Mouse (Mus musculus) Muller cell, postnatal 12 days (primary cell): Measurements from ENCODE around the gene Zfp62.
"Not testable (repeated sequence)": the region's sequence is repeated elsewhere in the genome, so short reads cannot be mapped to it uniquely, and the experiment has no call there.

Experiments
- DNase-seq: peaks from one replicate; pipeline ENCODE4 v3.0.0-alpha.2; 2015; ENCODE audit errors: inconsistent ontology term

Gene Zfp62

DNA sequence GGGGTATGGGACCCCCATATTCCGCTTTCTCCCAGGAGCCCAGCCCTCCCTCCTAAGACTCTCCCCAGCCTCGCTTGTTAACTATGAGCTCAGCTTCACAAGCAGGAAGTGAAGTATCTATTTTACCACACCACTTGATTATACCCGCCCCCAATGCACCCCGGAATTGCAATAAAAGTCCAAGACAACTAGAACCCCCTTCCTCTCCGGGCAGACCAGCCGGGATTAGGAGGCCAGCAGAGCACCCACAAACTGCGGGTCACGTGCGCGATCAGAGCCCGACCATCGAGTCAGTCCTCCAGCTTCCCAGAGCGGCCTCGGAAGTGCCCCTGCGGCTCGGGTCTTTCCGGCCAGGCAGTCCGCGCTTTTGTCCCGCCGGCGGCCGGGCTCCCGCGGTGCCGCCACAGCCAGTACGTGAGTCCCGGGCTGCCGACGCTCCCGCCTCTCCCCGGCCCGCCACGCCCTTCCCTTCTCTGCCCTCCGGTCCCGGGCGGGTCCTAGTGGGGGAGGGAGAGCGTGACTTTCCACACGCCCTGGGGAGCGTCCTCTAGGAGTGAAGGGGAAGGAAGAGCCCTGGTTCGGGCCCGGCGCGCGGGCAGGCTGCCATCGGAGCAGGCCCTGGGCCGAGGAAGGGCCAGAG lies at the start of gene Zfp62:
Zfp62 (plus strand) TSS at position 164 of the 640 bp plus-strand sequence.
- DNase-seq = peak; percentile 98

DNA sequence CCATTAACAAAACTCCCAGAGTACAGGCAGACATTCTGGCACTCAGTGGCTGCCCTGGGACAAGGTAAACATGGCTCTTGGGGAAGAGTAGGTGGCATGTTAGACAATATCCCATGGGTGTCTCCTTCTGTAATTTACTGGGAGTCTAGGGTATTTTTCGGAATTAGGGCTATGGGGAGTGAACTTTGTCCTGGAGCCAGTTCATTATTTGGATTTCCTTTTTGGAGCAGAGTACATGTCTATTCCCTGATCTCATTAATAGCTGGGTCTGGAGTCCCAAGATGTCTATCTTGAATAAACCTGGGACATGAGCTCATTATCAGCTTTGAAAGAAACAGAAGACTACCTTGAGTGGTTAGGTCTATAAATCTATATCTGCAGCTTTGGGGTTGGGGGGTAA lies 49.0 kb upstream of the Zfp62 start, which contains the start of gene Olfr1394:
Olfr1394 (plus strand) TSS at position 301 of the 400 bp plus-strand sequence.
- DNase-seq = no peak

DNA sequence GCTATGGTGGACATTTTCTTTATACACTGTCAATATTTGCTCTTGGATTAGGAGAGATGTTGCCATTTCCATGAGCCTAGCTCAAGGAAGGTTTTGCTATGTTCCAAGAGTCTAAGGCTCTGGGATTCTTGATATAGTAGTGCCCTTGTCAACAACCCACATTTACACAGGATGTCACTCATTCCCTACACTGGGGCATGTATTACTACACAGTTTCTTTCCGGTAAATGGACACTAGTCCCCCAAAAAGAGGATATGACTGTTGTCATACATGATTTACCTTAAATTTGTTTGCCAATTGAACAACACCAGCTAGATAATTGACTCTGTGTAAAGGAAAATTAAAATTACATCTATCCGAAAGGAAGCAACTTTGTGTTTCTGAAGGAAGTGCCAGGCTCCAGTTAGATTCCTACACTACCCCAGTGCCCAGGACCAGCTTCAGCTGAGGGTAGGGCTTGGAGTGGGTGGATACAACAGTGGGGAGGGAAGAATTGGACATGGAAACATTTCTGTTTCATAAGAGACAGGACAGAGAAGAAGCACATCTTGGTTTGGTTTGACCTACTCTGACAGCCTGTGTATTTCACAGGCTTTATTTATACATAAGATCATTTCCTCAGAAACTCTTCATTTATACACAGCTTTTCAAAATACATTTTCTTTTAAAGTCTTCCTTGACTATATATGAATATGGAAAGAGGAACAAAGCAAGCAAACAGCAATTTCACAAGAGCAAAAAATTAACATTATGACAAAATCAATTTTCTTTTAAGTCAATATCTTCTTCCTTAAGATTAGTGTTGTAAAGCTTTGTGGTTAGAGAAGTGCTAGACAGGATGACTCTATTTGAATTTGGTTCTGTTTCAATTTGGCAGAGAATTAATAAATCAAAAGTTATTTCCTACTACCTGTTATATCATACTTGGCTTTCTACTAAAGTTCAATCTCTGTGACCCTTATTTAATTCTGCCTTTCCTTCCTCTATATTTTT lies 46.0 kb upstream of the Zfp62 start:
- DNase-seq = no peak

DNA sequence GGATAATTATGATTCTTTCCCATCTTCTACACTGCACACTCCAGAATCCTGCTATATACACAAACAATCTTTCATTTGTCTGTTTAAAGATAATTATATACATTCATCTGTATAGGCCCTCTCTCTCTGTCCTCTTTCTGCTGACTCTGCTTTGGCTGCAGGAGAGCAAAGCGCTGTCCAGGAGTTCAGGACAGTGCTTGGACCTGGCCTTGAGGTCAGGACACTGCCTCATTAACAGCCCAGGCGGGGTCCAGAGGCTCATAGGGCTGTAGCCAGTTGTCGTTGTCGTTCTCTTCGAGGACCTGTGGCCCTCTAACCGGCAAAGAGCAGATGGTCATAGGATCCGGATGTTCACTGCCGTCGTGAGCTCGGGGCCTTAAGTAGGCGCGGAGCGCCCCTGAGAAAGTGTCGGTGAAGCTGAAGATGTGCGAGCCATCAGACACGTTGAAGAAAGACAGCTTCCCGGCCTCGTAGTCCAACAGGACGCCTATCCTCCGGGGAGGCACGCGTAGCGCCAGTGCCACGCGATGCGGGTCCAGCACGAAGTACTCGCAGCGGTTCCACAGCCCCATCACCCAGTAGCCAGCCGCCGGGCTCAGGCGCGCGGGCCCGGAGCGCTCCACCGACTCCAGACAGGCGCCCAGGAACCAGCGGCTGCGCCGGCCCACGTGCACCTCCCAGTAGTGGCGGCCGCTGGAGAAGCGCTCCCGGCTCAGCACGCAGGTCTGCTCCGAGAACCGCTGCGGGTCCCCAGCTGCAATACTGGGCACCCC lies 34.1 kb upstream of the Zfp62 start:
- peak; percentile 15 for DNase-seq

DNA sequence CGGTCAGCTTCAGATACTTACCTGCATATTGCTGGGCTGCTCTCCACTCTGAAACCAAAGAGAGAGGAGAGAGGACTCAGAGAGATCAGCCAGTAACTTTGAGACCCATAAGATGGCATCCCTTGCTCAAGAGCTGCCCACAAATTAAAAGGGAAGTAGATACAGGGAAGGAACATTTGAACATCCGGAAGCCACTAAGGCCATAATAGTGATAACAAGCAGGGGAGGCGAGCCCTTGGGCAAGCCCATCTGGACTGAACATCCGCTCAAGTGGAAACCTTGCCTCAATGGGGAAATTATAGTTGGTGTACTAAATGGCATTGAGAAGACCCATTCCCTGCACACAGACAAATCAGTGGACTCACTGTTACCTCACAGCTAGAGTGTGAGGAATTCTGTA lies 32.5 kb upstream of the Zfp62 start:
- no peak for DNase-seq

DNA sequence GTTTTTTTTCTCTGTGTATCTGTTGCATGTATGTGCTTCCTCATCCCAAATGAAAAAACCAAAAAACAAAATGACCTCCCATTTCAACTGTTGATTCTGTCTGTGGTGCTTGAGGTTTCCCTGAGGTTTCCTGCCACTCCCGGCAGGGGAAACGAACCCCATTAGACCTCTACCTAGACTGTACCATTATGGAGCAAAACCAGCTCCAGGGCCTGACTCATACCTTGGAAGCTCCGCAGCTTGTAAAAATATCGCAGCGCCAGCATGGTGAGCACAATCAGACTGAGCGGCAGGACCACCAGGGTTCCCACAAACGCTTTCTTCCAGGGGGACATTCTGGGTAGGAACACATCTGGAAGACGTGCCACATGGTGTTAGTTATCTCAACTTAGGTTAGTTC lies 27.7 kb upstream of the Zfp62 start:
- no peak for DNase-seq

DNA sequence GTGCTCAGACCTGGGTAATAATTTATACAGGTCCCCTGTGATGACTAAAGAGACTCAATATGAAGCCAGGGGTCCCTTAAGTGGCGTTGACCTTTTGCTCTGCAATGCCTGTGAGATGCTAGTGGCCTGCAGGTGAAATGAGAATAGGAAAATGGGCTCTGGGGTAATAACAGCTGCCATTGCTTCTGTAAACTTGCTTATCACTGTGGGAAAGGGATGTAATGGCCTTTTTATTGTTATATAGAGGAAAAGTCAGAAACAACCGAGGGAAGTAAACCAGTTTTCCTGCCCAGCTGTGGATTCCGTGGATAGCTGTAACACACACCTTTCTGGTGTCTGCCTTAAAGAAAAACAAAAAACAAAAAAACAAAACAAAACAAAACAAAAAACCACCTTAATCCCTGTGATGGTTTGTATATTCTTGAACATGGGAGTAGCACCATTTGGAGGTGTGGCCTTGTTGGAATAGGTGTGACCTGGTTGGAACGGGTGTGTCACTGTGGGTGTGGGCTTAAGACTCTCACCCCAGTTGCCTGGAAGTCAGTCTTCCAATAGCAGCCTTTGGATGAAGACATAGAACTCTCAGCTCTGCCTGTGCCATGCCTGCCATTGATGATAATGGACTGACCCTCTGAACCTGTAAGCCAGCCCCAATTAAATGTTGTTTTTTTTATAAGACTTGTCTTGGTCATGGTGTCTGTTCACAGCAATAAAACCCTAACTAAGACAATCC lies 26.9 kb upstream of the Zfp62 start:
- DNase-seq = not testable (repeated sequence)

DNA sequence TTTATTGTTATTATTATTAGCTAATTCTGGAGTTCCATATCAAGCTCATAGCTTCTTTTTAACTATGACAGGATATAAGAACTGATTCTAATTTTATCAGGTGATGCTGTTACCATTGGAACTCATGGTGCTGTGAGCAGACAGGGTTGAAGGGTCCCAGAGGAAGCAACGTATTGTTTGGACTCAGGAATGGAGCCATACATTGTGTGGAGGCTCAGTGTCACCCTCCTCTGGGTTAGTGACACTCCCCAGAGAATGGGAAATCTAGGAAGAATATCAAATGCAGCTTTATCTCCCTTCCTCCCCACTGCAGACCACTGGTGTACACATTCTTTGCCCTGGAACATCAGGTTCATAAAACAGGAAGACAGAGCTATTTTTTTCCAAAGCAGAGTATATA lies 19.9 kb upstream of the Zfp62 start:
- DNase-seq = no peak

DNA sequence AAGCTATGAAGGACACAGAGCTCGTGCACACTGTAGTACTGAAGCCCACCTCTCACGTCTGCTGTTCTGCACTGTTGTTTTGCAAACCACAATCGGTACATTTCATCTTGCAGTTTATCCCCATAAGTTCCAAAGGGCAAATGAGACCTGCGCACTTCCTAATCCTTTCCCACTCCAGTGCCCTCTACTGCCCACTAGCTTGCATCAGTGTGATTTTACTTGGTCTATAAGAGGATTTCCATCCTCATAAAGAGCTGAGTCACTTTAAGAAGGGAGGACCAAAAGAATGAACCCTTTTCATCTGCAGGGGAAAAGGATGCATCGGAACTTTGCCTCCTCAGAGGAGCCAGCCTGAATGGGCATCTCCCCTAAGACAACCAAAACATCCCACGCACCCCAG lies 16.6 kb upstream of the Zfp62 start:
- DNase-seq = no peak

DNA sequence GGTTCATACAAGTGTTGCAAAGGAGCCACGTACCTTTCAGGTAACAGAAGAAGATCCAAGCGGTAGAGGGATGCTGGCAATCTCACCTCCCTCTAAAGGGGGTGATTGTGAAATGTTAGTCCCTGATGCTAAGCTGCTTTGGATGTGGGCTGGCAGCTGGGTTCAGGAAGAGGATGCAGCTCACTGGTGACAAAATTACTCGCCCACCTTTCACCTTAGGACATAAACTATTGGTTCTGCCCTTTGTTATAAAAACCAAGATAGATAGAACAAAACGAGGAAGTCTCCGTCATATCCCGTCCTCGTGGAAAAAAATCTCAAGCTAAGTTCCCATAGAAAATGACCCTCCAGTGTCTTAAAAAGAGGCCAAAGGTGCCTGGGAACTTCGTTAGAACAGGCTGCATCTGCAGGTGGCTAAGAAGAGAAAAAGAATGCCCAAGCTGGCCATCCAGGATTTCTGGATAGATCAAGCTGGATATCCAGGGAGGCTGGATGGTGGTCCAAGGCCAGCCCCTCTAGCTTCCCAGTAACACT lies 16.1 kb upstream of the Zfp62 start, which contains the start of gene Btnl9:
Btnl9 (minus strand) TSS at position 205 of the 534 bp plus-strand sequence.
- DNase-seq = no peak

DNA sequence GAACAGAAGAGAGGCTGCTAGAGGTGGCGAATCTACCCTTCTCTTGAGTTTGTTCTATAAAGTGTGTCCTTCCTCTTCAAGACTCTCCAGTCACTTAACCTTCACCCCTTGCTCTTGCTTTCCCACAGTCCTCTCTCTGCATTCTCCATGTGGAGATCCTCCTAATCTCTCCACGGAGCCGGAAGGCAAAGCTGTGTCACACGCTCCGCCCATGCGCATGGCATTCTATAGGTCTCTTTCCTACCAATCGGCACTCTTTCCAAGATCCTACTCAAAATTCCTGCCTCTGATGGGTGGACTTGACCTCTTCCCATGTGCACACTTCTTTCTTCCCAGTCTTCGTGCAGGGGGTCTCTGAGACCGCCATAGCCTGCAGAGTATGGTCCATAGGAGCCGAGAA lies 15.4 kb upstream of the Zfp62 start:
- no peak for DNase-seq

DNA sequence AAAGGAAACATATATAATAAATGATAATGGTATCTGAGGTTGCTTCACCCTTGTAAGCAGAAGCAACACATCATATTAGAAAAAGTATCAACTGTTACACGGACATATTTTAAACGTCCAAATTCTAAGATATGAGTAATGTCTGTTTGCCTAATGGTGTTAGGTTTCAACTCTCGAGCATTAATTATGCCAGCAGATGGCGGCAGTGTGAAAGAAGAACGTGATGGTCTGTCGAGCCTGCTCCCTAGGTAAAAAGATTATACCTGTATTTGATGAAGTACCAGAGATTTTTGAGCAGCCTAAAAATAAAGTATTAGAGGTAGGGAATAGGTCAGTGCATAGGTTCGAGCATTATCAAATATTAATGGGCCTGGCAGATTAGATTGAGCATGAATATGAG lies 13.4 kb upstream of the Zfp62 start:
- DNase-seq = no peak

DNA sequence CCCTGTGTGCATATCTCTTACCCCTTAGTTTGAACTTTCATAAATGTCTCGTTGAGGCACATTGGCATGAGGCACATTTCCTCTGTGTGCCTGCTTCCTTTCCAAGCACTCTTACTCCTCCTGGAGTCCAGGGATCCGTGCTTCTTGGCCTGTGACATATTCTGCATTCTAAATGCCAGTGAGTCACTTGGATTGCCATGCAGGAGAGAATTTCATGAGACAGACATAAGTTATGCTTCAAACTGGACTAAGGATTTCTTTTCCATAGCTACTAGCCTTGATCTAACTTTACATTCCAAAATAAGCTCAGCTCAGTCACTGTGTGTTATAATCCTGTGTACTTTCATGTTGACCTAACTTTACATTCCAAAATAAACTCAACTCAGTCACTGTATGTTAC lies 12.0 kb upstream of the Zfp62 start:
- peak; percentile 36 for DNase-seq

DNA sequence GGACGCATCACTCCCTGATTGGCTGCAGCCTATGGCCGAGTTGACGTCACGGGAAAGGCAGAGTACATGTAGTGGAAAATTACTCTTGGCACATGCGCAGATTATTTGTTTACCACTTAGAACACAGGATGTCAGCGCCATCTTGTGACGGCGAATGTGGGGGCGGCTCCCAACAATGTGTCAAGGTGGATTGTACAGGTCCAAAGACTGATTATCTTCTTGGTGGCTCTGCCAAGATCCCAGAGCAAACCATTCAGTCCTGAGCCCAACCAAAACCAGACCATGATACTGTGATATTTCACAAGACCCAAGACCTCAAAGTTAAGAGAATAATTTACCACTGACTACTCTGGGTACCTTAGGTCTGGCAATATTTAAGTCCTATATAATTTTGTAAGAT lies 8.3 kb upstream of the Zfp62 start:
- DNase-seq = not testable (repeated sequence)

DNA sequence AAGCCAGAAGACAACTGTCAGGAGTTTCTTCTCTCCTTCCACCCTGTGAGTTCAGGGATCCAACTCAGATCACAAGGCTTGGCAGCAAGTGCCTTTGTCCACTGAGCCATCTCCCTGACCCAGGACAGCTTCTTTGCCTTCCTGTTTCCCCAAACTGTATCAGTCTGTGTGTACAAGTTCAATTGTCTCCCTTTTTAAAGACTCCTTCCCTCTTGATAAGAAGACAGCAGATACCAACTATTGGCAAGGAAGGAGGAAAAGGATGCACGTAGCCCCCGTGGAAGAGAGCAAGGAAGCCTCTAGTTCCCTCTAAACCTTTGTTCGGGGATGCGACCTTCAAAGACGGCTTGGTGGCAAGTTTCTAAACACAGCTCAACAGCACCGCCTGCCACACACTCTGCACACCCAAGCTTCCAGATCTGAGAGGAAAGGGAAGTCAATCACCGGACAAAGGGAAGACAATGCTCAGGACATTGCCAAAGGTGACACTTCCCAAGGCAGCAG lies 7.2 kb upstream of the Zfp62 start:
- no peak for DNase-seq

DNA sequence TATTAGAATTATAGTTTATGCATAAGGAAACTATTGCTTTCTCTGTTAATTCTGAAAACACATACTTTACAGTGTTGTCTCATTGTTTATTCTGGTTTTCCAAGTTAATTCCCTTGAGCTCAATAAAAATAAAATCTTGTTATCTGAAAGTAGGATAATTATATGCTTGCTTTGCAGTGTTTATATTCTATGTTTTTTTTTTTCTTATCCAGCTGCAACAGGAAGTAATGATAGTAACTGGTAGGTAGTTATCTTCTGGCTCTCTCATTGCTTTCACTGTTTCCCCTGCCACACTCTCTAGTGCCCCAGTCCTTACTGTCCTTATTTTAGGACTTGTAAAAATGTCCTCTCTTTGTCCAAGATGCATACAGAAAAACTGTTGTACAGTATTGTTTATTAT lies 2.4 kb upstream of the Zfp62 start:
- DNase-seq = no peak

DNA sequence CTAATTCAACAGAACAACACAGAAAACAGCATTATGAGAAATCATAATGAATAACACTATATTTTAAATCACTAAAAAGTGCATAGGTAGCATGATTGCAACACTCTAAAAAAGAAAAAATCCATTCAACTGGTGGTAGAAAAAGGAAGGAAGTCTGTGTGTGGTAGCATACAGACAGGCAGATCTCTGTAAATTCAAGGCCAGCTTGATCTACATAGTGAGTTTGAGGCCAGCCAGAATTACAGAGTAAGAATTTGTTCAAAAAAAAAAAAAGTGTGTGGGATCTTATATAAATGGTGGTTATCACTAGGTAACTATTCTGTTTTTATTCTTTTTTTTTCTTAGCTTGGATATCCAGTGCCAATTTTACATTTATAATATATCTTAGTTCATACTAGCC lies 1.9 kb upstream of the Zfp62 start:
- no peak for DNase-seq

DNA sequence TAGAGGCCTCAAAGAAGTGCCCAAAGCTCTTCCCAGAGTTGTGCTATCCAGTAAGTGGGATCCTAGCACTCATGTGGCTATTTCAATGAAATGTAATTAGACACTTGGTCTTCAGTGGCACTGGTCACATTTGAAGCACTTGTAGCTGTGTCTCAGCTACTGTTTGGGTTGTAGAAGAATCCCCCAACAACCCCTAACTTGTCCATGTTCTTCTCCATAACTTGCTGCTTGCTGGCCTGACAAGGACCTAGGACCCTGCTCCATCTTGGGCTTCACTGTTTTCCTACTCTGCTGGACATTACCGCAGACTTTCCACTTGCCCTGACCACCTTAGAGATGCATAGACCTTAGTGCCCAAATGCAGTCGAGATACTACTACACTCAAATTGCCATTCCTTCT lies 1.0 kb upstream of the Zfp62 start:
- DNase-seq = no peak

DNA sequence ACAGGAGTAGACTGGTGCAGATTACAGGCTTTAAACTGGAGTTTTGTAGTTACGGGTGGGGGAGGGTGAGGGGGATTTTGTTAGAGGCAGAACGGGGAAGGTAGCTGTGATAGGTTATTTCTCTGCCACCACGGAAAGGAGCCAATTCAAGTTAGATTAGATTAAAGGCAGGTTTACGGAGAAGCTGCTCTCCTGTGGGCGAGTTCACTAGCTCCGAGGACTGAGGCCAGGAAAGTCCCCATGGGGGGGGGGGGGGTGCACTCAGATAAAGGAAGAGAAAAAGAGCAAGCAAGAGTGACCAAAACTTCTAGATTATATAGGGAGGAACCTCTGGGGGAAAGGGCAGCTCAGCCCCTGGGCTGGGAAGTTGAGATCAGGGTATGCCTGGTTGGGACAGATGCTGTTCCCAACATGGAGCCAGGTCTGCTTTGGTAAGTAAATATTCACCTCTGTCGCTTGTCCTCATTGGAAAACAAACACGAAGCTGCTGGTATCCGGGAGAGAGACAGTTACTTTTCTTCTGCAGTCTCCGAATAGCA lies 500 bp upstream of the Zfp62 start:
- DNase-seq = peak; percentile 27

DNA sequence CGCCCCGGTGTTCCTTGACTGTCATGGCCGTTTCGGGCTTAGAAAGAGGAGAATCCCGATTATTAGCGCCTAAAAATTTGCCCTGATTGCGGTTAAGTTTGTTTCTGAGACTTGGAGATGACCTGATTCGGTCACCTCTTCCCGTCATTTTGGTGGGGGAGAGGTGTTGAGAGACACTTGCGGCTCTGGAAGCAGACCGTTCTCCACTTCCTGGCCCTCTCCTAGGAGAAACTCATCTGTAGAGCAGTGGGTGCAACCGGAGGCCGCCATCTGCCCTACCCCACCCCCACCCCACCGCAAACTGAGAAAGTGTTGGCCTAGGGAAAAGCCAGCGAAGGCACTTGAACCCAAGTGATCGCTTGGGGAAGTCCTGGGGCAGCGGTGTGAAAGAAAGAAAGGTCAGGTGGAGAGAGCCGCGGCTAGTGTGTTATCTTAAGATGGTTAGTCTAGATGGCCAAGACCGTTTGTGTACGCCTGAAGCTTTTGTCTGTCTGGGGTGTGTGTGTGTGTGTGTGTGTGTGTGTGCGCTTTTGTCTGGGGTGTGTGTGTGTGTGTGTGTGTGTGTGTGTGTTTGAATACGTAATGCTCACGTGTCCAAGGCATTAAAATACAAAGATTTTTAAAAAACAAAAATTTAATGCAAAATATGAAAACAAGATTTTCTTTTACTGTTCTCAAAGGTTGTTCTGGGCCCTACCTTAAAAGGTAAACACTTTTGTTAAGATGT lies 842 bp downstream of the Zfp62 start:
- DNase-seq = peak; percentile 86
